Mouse (Mus musculus) left cerebral cortex, postnatal 4 days (tissue): ENCODE measurements around the gene Vmn1r19. TPM values are rescaled to one million over a fixed set of nuclear protein-coding genes. Genes with fewer than 3 reads are reported as not detected.
"Not testable (repeated sequence)": the region's sequence is repeated elsewhere in the genome, so short reads cannot be mapped to it uniquely, and the experiment has no call there.

Experiments used
- DNase-seq: peaks from one replicate; pipeline ENCODE4 v3.0.0-alpha.2; 2022
- intact Hi-C: fragments of 180-260 bp; cut with DNase I; formaldehyde crosslinking; loops from one replicate; pipeline ENCODE4 v1.15.1; 2025
- total RNA-seq, 2 experiments: library from RNA; stranded (reverse); gene quantifications; 2 replicates each; pipeline ENCODE4 v1.2.3; 2021

The Vmn1r19 gene
- not detected for total RNA-seq

DNA sequence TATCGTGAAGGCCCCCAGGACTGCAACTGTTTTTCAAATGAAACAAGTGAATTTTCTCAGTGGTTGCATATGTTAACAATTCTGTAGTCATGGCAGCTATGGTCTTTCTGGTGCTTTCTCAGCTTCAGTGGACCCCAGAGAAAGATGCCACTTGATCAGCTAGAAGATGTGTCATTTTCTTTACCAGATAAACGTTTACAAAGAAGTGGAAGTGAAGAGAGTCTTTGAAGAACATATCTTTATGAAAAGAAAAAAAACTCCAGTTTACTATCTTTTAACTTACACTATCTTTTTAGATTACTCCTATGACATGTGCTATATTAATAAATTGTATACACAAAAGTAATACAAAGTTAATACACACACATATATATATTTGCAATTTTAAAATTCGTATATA, at the start of gene Vmn1r19:
Gene Vmn1r19 (plus strand): TSS at position 301 of the 400 bp plus-strand sequence.
- DNase-seq, intact Hi-C loops: not testable (repeated sequence)

GRCm38 (mm10) chr6:57356864-57357263, 46.7 kb upstream of the Vmn1r19 start:
- DNase-seq: no peak

DNA sequence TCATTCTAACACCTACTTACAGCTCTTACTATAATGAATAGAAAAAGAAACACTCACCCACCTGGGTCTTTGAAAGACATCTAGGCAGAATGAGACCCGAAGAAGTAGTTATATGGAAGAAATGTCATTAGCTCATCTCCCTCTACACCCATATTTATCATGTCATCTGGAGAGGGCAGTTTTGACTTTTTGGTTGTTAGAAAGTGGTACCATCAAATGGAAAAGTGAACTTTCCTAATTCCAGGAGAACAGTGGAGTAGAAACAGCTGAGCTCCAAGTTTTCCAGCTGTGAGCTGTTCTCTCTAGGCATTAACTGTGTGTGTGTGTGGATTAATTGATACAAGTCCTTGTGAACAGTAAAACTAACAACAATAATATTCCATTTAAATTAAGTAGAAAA, 40.0 kb upstream of the Vmn1r19 start, which contains the start of gene Vmn1r17:
Gene Vmn1r17 (minus strand): TSS at position 101 of the 400 bp plus-strand sequence.
- DNase-seq: no peak
- intact Hi-C loops: no loop called here

More at GRCm38 (mm10) chr6:57356864-57357263, 46.7 kb upstream of the Vmn1r19 start:
- intact Hi-C loops: no loop called here

DNA sequence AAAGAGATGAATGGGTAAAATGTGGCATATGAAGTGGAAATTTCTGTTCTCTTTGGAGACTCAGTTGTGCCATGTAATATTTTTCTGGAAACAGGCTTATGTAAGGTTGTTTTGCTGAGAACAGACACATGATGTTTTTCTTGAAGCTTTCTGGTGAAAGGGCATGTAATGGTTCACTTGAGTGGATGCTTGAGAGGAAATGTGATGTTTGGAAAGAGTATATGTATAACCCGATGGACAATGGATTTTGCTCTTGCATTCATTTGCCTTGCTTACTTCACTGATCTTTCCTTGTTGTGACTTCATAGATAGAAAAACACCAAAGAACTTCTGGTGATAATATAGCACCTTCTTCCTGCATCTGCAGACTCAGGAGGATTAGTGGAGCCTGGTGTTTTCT, 37.7 kb upstream of the Vmn1r19 start:
- DNase-seq: not testable (repeated sequence)

DNA sequence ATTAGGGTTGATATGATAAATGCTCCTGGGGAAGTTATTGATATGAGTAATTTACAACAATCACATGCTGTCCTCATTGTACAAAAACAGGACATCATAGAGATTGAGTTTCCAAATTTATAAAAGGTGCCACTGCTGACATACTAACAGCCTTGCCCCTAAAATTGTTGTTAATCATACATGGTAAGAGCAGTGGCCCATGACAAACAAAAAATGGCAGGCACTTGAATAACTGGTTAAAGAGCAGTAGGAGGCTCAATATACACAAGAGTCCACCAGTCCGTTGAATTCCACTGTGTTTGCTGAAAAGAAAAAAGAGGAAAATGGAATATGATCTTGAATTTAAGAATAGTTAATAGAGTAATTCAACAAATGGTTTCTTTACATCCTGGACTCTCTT, 36.1 kb upstream of the Vmn1r19 start:
- intact Hi-C loops: no loop called here
- no peak for DNase-seq

More for the DNA sequence above, 37.7 kb upstream of the Vmn1r19 start:
- intact Hi-C loops: not testable (repeated sequence)

GRCm38 (mm10) chr6:57395683-57396082, 7.9 kb upstream of the Vmn1r19 start, which contains the start of gene Vmn1r18:
Gene Vmn1r18, minus strand, starts transcription at chr6:57395783.
- no peak for DNase-seq
- intact Hi-C loops: no loop called here

- intact Hi-C loops: no loop called here
- DNase-seq: no peak
Measured at GRCm38 (mm10) chr6:57428630-57429029, 25.1 kb downstream of the Vmn1r19 start, which contains the start of gene Vmn1r20. Gene Vmn1r20, plus strand, starts transcription at chr6:57428930.

GRCm38 (mm10) chr6:57431196-57431595, 27.6 kb downstream of the Vmn1r19 start:
- no peak for DNase-seq
- intact Hi-C loops: no loop called here

Other genes starting within 250 kb of the Vmn1r19 start
- gene Vmn1r12, start 246.9 kb upstream of the Vmn1r19 start, total RNA-seq: under 1 TPM in 1 of 2 experiments, not detected in 1; 0.06 TPM
- not detected for gene Vmn1r13, start 200.5 kb upstream of the Vmn1r19 start, total RNA-seq
- gene Vmn1r14, start 172.1 kb upstream of the Vmn1r19 start, total RNA-seq: not detected
- not detected for gene Vmn1r15, start 145.8 kb upstream of the Vmn1r19 start, total RNA-seq
- not detected for gene Vmn1r16, start 74.3 kb upstream of the Vmn1r19 start, total RNA-seq
- gene Vmn1r17, start 40.1 kb upstream of the Vmn1r19 start, total RNA-seq: not detected
- gene Vmn1r18, start 8.0 kb upstream of the Vmn1r19 start, total RNA-seq: under 1 TPM in 1 of 2 experiments, not detected in 1; 0.06 TPM
- not detected for gene Vmn1r20, start 25.1 kb downstream of the Vmn1r19 start, total RNA-seq
- gene Ppm1k, start 131.7 kb downstream of the Vmn1r19 start, total RNA-seq: 10 to 100 TPM; 19.5 to 22.2 TPM
- gene Herc6, start 177.2 kb downstream of the Vmn1r19 start, total RNA-seq: 1 to 10 TPM; 2.4 to 3.4 TPM